Mouse (Mus musculus) lung, postnatal 0 days (tissue): ENCODE measurements around the gene Gap43.

Source experiments
- CTCF ChIP-seq: IDR thresholded peaks from 2 replicates; pipeline ENCODE4 v1.5.1; 2016; ENCODE audit warnings: antibody characterized with exemption, mild to moderate bottlenecking
- EP300 ChIP-seq: IDR thresholded peaks from 2 replicates; pipeline ENCODE4 v1.6.1; 2016; ENCODE audit warnings: antibody characterized with exemption, mild to moderate bottlenecking, control low read depth

DNA sequence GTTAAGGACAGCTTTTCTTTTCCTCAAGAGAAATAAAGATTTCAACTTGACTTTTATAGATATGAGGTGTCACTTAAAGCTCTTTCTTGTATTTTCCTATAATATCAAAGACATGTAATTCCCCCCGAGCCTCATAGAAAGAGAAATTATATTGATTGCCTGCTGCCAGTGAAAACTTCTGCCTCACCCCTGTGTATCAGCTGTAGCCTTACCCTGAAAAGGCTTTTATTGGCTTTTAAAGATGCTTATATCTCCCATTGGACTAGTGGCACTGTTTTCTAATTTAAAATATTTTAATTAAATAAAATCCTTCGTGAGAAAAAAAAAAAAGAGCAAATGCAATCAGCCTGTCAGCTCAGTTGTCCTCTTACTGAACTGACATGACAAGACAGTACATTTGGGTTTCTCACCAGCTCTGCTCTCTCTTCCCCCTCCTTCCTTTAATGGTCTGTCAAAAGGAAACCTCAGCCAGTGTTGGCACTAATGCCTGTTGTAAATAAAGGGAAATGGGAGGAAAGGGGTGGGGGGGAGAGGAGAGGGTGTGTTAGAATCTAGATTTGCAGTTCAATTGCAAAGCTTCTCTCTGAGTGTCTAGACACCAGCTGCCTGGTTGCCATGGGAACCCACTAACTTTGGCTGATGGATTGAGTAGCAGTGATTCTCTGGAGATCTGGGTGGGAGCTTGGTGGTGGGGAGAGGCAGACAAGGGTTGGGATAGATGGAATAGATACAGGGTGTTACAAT, 71.4 kb downstream of the Gap43 start:
- TF ChIP-seq EP300 = no peak
- TF ChIP-seq CTCF = no peak
